Mouse (Mus musculus): ENCODE data around the gene Ulk4. TPM values are rescaled to one million over a fixed set of nuclear protein-coding genes. Genes with fewer than 3 reads are reported as not detected.
"Not testable (repeated sequence)": the region's sequence is repeated elsewhere in the genome, so short reads cannot be mapped to it uniquely, and the experiment has no call there.

The Ulk4 gene
- total RNA-seq, 1 experiment from 2014 or later, result 4.0 TPM

- no peak for ATAC-seq (ENCODE audit: extremely low read depth, insufficient number of reproducible peaks, low FRiP score, poor library complexity, severe bottlenecking)
These were observed 342.0 kb downstream of the Ulk4 start for GRCm38 (mm10) chr9:120934821-120935633.

DNA sequence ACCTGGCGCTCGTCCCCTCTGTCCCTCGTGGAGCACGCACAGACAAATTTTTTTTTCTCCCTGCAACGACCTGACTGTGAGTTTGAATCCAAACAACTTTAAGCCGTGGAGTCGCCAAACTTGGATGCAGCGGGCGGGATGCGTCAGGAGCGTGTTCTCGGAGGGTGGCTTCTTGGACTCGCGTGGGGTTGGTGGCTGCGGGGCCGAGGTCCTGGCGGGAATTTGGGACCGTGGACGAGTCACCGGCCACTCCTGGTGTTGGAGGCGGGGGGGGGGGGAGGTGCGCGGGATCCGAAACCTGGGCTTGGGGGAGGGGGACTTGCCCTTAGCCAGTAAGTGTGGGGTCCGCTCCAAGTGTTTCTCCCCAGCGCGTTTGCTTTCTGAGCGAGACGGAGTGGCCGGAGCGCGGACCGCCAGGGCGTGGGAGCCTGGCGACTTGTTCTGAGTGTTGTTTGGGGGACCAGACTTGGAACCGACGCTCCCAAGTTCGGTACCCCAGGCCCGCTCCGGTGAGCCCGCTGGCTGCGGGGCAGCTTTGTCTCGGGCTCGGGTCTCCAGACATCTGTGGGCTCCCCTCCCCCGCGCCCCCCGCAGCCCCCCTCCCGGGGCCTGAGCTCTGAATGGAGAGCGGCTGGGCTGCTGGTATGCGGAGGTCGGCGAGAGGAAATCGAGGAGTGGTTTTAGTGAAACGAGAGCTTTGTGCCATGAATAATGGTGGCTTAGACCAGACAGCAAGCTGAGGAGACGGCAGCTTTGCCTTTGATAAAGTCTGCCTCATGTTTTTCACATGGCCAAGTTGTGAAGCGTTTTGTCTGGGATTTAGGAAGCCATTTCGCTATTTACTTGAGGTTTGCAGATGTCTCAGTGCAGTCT is 342.9 kb downstream of the Ulk4 start:
- no peak for ATAC-seq (ENCODE audit: extremely low read depth, insufficient number of reproducible peaks, low FRiP score, poor library complexity, severe bottlenecking)

GRCm38 (mm10) chr9:120933587-120933885 is 343.5 kb downstream of the Ulk4 start:
- no peak for ATAC-seq (ENCODE audit: extremely low read depth, insufficient number of reproducible peaks, low FRiP score, poor library complexity, severe bottlenecking)

- ATAC-seq (ENCODE audit: extremely low read depth, insufficient number of reproducible peaks, low FRiP score, poor library complexity, severe bottlenecking), result peak; percentile 88
These were observed 344.0 kb downstream of the Ulk4 start for GRCm38 (mm10) chr9:120932797-120933586.

GRCm38 (mm10) chr9:120932371-120932770 is 344.6 kb downstream of the Ulk4 start:
- no peak for ATAC-seq (ENCODE audit: extremely low read depth, insufficient number of reproducible peaks, low FRiP score, poor library complexity, severe bottlenecking)

GRCm38 (mm10) chr9:120930811-120931210 is 346.2 kb downstream of the Ulk4 start:
- ATAC-seq (ENCODE audit: extremely low read depth, insufficient number of reproducible peaks, low FRiP score, poor library complexity, severe bottlenecking), result no peak

GRCm38 (mm10) chr9:120930021-120930420 is 347.0 kb downstream of the Ulk4 start:
- ATAC-seq (ENCODE audit: extremely low read depth, insufficient number of reproducible peaks, low FRiP score, poor library complexity, severe bottlenecking), result no peak

DNA sequence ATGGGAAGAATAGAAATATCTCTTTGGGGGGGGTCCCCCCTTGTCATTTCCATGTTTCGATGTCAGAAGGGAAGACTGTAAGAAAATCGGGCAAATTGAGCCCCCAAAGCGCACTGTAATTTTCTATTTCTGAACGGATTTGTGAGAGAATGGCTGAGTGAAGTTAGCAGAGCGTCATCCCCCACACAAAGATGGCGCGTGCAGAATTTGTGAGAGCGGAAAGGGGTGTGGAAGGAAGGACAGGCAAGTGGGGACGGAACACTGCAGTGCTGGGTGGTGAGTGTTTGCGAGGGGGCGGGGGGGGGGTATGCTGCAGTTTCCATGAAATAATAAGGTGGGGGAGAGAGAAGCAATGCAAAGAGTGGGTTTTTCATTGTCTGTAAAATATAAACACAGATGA is 347.9 kb downstream of the Ulk4 start, which contains the start of gene Ctnnb1:
Ctnnb1 (plus strand) TSS at position 136 of the 400 bp plus-strand sequence.
- ATAC-seq (ENCODE audit: extremely low read depth, insufficient number of reproducible peaks, low FRiP score, poor library complexity, severe bottlenecking), result no peak

DNA sequence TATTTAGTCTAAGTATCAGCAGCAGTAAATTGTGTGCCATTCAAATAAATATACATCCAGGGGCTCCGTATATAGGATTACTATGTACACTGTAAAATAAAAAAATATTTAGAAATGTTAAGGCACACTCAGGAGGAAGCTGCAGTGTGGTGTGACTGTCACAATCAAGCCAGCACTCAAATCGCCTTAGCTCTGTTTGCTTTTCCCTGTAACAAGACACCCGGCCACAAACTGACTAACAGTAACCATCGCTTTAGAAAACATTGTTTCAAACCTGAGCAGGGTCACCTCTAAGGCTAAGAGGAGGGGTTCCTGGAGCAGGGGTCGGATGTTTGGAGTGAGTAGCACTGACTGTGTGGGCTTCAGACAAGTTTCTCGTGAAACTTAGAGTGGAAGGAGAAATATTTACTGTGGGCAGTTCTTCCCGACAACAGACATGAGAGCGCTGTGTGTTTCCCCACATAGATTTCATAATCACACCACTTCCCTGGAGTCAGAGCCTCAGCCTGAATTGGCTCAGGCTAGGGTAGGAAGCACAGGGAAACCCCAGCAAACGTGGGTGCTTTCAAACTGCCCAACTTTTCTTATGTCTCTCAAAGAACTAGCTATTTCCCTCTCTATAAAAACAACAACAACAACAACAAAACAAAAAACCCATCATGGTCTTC is 349.9 kb downstream of the Ulk4 start:
- no peak for ATAC-seq (ENCODE audit: extremely low read depth, insufficient number of reproducible peaks, low FRiP score, poor library complexity, severe bottlenecking)

DNA sequence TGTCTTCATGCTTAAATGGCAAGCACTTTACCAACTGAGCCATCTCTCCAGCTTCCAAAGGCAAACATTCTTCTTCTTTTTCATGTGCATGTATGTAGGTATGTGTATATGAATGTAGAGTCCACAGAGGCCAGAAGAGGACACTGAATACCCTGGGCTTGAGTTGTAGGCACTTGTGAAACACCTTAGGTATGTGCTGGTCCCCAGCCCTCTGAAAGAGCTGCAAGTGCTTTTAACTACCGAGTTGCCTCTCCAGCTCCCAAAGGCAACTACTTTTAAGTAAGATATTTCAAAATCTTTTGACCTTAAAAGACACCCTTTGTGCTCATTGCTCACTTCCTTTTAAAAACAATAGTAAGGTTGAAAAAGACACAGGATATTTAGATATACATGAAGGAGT is 350.9 kb downstream of the Ulk4 start:
- no peak for ATAC-seq (ENCODE audit: extremely low read depth, insufficient number of reproducible peaks, low FRiP score, poor library complexity, severe bottlenecking)

DNA sequence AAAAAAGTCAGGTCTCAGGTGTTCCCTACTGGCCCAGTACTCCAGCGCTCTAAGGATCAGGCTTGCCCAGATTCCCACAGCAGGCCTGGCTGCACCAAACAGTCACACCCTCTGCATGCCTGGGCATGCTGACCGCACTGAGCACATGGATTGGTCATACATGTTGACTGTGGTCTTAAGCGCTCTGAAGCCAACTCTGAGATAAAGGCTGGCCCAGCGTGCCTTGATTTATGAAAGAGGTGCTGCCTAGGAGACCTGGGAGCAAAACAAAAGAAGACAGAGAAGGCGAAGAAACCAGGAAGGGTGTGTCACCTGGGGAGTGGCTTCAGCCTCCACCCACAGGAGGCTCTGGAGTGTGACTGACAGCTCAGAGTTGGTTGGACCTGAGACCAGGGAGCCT is 357.9 kb downstream of the Ulk4 start:
- ATAC-seq (ENCODE audit: extremely low read depth, insufficient number of reproducible peaks, low FRiP score, poor library complexity, severe bottlenecking), result no peak

- no peak for ATAC-seq (ENCODE audit: extremely low read depth, insufficient number of reproducible peaks, low FRiP score, poor library complexity, severe bottlenecking)
These were observed 358.4 kb downstream of the Ulk4 start for GRCm38 (mm10) chr9:120918642-120919041.

DNA sequence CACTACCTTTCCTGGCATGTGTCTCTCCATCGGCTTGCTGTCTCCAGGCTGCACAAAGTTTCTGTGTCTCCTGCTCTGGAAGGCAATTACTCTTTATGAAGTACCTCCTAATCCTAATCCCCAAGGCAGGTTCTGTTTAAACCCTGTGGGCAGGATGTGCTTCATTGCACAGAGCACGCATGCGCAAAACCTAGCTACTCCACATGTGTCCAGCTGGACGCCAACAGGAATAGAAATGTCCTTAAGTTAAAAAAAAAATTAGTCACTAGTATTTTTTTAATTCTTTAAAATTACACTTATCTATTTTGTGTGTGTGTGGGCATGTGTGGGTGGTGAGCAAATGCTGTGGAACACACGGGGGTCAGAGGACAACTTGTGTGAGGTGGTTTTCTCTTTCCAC is 358.8 kb downstream of the Ulk4 start:
- no peak for ATAC-seq (ENCODE audit: extremely low read depth, insufficient number of reproducible peaks, low FRiP score, poor library complexity, severe bottlenecking)

- ATAC-seq (ENCODE audit: extremely low read depth, insufficient number of reproducible peaks, low FRiP score, poor library complexity, severe bottlenecking), result not testable (repeated sequence)
These were observed 359.4 kb downstream of the Ulk4 start for GRCm38 (mm10) chr9:120917619-120918018.

DNA sequence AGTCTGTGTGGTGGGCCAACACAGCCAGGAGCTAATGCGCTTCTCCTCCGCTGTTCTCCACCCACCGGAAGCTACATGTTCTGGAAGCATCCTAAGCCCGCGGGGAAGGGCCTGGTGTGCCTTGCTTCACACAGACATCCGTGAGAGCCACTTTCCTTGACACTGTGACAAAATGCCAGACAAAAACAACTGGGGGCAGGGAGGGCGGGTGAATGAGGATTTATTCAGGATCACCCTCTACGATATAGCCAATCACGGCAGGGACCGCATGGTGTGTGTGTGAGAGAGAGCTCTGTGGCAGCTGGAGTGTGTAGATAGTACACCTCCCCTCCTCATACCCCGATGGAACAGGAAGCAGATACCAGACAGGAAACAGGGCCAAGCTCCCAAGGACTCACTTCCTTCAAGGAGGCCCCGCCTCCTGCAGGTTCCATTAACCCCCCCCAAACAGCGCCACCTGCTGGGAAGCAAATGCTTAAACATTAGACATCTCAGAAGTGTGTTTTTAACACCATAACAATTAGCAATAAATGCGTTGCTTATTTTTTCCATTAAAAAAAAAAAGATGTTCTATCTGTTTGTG is 362.0 kb downstream of the Ulk4 start:
- peak; percentile 67 for ATAC-seq (ENCODE audit: extremely low read depth, insufficient number of reproducible peaks, low FRiP score, poor library complexity, severe bottlenecking)

GRCm38 (mm10) chr9:120914429-120914828 is 362.6 kb downstream of the Ulk4 start:
- no peak for ATAC-seq (ENCODE audit: extremely low read depth, insufficient number of reproducible peaks, low FRiP score, poor library complexity, severe bottlenecking)

GRCm38 (mm10) chr9:120913152-120913551 is 363.8 kb downstream of the Ulk4 start:
- ATAC-seq (ENCODE audit: extremely low read depth, insufficient number of reproducible peaks, low FRiP score, poor library complexity, severe bottlenecking), result no peak

DNA sequence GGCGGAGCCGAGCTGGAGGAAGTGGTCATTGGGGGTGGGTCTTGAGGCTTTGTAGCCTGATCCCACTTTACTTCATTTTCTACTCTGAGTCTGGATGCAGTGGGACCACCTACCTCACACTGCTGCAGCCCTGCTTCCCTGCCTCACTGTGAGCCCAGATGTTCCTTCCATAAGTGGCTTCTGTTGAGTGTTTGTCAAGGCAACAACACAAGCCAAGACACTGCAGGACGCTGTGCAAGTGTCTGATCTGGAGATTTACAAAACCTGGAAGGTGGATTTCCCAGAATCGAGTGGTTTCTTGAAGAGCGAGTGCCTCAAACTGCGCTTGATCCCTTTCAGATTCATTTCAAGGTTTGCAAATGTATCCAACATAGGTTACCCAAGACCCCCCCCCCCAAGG is 368.5 kb downstream of the Ulk4 start:
- no peak for ATAC-seq (ENCODE audit: extremely low read depth, insufficient number of reproducible peaks, low FRiP score, poor library complexity, severe bottlenecking)
